9 mouse cellular contexts compared by ENCODE assay signal in the genomic region with DNA sequence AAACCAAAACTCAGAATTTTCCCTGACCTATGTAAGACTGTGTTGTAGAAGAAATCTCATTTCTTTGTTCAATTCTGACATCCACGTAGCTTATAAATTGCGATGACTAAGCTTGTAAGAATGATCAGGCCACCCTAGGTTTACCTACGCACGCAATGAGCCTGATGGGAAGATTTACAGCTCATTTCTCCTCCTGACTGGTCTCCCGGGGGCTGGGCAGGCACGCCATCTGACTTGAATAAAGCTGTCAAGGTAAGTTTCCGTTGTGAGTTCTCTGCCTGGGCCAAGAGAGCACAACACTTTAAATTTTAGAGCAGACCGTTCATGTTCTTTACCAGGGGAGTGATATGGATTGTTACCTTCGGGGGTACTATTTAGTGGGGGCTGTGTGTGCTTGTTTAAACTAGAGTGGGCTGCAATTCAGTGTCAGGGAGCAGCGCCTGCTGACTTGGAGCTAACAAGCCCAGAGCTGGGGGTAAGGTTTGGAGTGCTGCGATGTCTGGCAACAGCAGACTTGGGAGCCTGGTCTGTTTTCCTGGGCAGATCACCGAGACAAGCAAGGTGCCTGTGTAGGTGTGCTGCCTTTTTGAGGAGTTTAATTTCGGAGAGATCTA. TPM values are rescaled to one million over a fixed set of nuclear protein-coding genes. Genes with fewer than 3 reads are reported as not detected.
DNase-seq lines count a peak whose midpoint lies in the region; ATAC-seq lines count a peak whose summit lies in the region.
"Had no signal": no experiment of that assay in that cellular context is flagged by ENCODE, and none has a peak within 500 bp of the region (broad histone marks: within the 10 kb centered on the region; RNA-seq: fewer than 3 reads in every experiment).

A gene (plus strand): TSS at position 214 of the 614 bp plus-strand sequence.

- no peak within 1 kb of the TSS for H3K27ac ChIP-seq in forebrain, embryonic 13.5 days
- H3K27ac ChIP-seq in forebrain, embryonic 11.5 days (ENCODE audit: low read depth, low read length): no peak within 1 kb of the TSS
- no peak within 1 kb of the TSS for H3K27ac ChIP-seq in neural tube, embryonic 12.5 days
- H3K27ac ChIP-seq in neural tube, embryonic 15.5 days (replicated peaks): no peak within 1 kb of the TSS

- H3K4me1 ChIP-seq in forebrain, embryonic 13.5 days: no peaks in the 10 kb centered on the region
- H3K4me1 ChIP-seq in forebrain, embryonic 11.5 days (replicated peaks; ENCODE audit: control insufficient read depth, insufficient read depth, low read length): no peaks in the 10 kb centered on the region
- no peaks in the 10 kb centered on the region; the same call in 1 of the 2 replicates for H3K4me1 ChIP-seq in neural tube, embryonic 12.5 days
- no peaks in the 10 kb centered on the region for H3K4me1 ChIP-seq in neural tube, embryonic 15.5 days

- no peak within 1 kb of the TSS for H3K4me2 ChIP-seq in forebrain, embryonic 13.5 days
- H3K4me2 ChIP-seq in forebrain, embryonic 11.5 days (ENCODE audit: low read depth, low read length, severe bottlenecking): no peak within 1 kb of the TSS
- H3K4me2 ChIP-seq in neural tube, embryonic 12.5 days (replicated peaks): no peak within 1 kb of the TSS
- peak within 1 kb of the TSS; percentile 15 for H3K4me2 ChIP-seq in neural tube, embryonic 15.5 days

- no peak for DNase-seq in forebrain, embryonic 11.5 days (ENCODE audit: low spot score)
- DNase-seq in neural tube, embryonic 10.5 days (ENCODE audit: extremely low spot score, low spot score): no peak
- no peak for DNase-seq in heart, postnatal 4 days
- DNase-seq in retina, postnatal 1 day: no peak
- no peak for DNase-seq in cerebellum, adult 8-10 months

- H3K27me3 ChIP-seq in forebrain, embryonic 13.5 days: no peaks in the 10 kb centered on the region
- H3K27me3 ChIP-seq in forebrain, embryonic 11.5 days (ENCODE audit: control insufficient read depth, insufficient read depth, low read length): no peaks in the 10 kb centered on the region
- no peaks in the 10 kb centered on the region for H3K27me3 ChIP-seq in neural tube, embryonic 12.5 days (replicated peaks)
- no peaks in the 10 kb centered on the region for H3K27me3 ChIP-seq in neural tube, embryonic 15.5 days (replicated peaks)
- H3K27me3 ChIP-seq: CH12.LX had no signal

- H3K4me3 ChIP-seq in forebrain, embryonic 13.5 days: no peak within 1 kb of the TSS
- H3K4me3 ChIP-seq in forebrain, embryonic 11.5 days (ENCODE audit: low read depth, low read length): no peak within 1 kb of the TSS
- H3K4me3 ChIP-seq in neural tube, embryonic 12.5 days: no peak within 1 kb of the TSS
- no peak within 1 kb of the TSS for H3K4me3 ChIP-seq in neural tube, embryonic 15.5 days (replicated peaks)

- no peaks in the 10 kb centered on the region for H3K9me3 ChIP-seq in forebrain, embryonic 13.5 days (replicated peaks)
- no peaks in the 10 kb centered on the region for H3K9me3 ChIP-seq in forebrain, embryonic 11.5 days (ENCODE audit: control insufficient read depth, low read length)
- H3K9me3 ChIP-seq in neural tube, embryonic 12.5 days: no peaks in the 10 kb centered on the region
- H3K9me3 ChIP-seq in neural tube, embryonic 15.5 days (replicated peaks): no peaks in the 10 kb centered on the region

- no peak for ATAC-seq in forebrain, embryonic 13.5 days
- no peak for ATAC-seq in forebrain, embryonic 11.5 days (replicated peaks; ENCODE audit: low FRiP score)
- ATAC-seq in neural tube, embryonic 12.5 days (ENCODE audit: low FRiP score, low read depth): no peak
- no peak for ATAC-seq in neural tube, embryonic 15.5 days (ENCODE audit: low FRiP score)

- no peaks in the 10 kb centered on the region for H3K36me3 ChIP-seq in forebrain, embryonic 13.5 days (ENCODE audit: poor library complexity, severe bottlenecking)
- no peaks in the 10 kb centered on the region for H3K36me3 ChIP-seq in forebrain, embryonic 11.5 days (ENCODE audit: control insufficient read depth, insufficient read depth, low read length)
- no peaks in the 10 kb centered on the region for H3K36me3 ChIP-seq in neural tube, embryonic 12.5 days
- no peaks in the 10 kb centered on the region for H3K36me3 ChIP-seq in neural tube, embryonic 15.5 days

- WGBS in forebrain, embryonic 13.5 days: 45% methylated on average over 13 of the region's 13 CpGs
- 49% methylated on average over 13 of the region's 13 CpGs for WGBS in forebrain, embryonic 11.5 days
- 29% methylated on average over 13 of the region's 13 CpGs for WGBS in neural tube, embryonic 12.5 days
- WGBS in neural tube, embryonic 15.5 days: 30% methylated on average over 13 of the region's 13 CpGs

- no peak within 1 kb of the TSS for H3K9ac ChIP-seq in forebrain, embryonic 13.5 days
- H3K9ac ChIP-seq in forebrain, embryonic 11.5 days (ENCODE audit: low read length): no peak within 1 kb of the TSS
- H3K9ac ChIP-seq in neural tube, embryonic 12.5 days: no peak within 1 kb of the TSS
- H3K9ac ChIP-seq in neural tube, embryonic 15.5 days (replicated peaks): no peak within 1 kb of the TSS

RNA-seq across cellular contexts. Expression of the gene that starts here (rescaled TPM):
- polyA plus RNA-seq in forebrain, embryonic 13.5 days (2015; fragmentation: Nextera tagmentation; extraction: Ambion mirVana): 11.2 and 11.3 TPM in 2 replicates
- 8.0 and 9.4 TPM in 2 replicates for polyA plus RNA-seq in forebrain, embryonic 11.5 days (2014; fragmentation: Nextera tagmentation; extraction: Ambion mirVana)
- polyA plus RNA-seq in neural tube, embryonic 12.5 days (2016; fragmentation: Nextera tagmentation; extraction: Ambion mirVana): 11.9 and 12.9 TPM in 2 replicates
- 10 to 100 TPM; 14.2 to 14.5 TPM for total RNA-seq in heart, postnatal 4 days (2021)
- 9.7 and 9.9 TPM in 2 replicates for polyA plus RNA-seq in neural tube, embryonic 15.5 days (2015; fragmentation: Nextera tagmentation; extraction: Ambion mirVana)
